Mouse (Mus musculus): ENCODE measurements at regions not wholly inside any gene's neighbourhood (a gene's known extent, or its start where the extent isn't known, plus 50 kb on each side); places are given as distances from the start of the nearest gene placed in this dataset.

DNA sequence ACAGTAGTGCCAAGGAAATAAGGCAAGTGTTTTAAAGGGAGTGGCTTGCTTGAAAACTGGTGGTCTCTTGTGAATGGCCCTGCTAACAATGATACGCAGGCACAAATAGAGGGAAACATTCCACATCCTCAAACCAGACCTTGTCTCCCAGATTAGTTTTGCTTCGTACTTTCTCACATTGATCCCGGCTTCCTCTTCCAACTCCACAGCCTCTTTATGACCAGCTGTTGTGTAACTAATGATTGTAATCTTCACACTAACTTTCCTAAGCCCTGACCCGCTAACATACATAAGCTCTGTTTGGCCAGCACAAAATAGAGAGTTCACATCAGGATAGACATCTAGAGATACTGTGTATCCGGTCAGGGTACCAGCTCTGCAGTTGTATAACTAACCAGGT lies 116.3 kb upstream of the Arhgap28 start:
- DNase-seq (ENCODE audit: low read depth, low spot score) = no peak

DNA sequence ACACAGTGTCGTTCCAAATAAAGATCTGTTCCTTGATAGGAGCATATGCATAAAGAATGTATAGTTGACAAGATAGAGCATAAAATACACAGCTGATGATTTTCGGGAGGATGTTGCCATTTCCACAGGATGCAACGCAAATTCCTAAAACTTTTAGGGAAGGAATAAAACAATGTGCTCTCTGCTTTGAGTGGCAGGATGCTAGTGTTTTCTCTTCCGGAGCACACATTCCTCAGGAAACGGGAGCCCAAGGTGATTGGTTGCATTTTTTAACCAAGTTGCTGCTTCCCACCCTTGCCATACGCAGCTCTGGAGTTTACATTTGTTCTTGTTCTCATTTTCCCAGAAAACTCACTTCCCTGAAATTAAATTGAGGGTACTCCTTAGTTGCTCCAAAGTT lies 116.8 kb upstream of the Arhgap28 start:
- DNase-seq (ENCODE audit: low read depth, low spot score) = no peak

DNA sequence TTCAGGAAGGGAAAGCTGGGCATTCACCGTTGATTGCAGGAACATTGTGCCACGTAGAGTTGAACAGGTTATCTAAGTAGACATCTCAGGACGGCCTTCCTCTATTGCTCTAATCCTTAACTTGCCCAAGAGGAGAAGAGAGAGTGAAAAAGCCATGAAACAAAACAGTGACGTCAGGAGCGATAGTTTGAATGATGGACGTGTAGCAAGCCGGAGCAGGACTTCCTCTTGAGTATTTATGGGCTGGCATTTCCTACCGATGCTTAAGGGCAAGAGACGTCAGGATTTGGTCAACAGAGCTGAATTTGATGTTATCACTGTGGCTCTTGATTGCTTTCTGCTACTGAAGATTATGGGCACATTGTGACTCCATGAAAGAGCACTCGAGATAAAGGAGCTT lies 130.5 kb upstream of the Arhgap28 start:
- DNase-seq (ENCODE audit: low read depth, low spot score) = no peak

DNA sequence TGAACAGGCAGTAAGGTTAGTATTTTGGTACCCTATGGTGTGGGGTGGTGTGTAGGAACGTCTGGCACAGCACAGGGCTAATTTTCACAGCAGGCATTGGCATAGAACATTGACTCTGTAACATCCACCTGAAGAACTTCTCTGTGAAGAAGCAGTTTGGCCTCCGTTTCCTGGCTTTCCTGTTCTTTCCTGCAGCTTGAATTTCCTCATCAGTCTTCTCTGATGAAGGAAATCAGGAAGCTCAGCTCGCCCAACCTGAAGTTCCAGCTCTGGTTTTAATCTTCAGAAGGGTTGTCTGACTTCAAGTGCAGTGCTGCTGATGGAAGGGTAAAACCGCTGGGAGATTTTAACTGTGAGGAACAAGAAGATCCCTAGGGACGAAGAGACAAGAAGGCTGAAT lies 131.5 kb upstream of the Arhgap28 start:
- DNase-seq (ENCODE audit: low read depth, low spot score) = no peak

DNA sequence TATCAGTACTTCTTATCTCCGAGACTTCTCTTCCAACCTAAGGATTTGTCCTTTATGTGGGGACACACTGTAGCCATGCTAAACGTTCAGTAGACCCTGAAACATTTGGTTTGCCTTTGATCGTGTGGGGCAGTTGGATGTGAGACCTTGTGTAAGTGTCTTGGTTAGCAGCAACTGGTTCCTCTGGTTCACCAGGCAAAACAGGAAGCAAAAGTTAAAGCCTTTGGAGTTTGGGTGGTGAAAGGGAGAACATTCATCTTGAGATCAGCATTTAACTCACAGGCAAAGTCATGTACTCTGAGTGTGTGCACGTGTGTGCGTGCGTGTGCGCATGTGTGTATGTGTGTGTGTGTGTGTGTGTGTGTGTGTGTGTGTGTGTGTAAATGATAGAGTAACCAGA lies 130.3 kb upstream of the L3mbtl4 start:
- DNase-seq (ENCODE audit: low read depth, low spot score) = no peak

DNA sequence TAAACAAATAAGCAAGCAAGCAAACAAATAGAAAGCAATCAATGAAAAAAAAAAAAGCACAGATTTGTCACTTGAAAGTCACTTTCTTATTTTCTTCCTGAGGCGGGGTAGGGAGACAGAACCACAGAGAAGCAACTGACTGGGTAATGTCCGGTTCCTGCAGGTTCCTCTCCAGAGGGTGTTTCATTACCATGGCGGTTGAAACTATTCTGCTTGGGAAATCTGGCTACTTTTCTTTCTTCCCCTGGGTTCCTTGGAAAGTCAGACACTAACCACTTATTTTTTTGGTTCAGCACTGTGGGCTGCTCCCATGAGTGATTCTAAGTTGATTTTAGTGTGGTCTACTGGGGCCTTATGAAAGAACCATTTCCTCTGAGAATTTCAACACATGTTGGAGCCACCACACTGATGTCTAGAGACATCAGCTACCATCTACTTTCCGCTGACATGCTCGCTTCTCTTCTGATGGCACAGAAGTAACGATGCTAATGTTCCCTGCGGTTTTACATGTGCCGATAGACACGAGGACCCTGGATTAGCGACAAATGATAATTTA lies 124.3 kb upstream of the L3mbtl4 start:
- no peak for DNase-seq (ENCODE audit: low read depth, low spot score)

DNA sequence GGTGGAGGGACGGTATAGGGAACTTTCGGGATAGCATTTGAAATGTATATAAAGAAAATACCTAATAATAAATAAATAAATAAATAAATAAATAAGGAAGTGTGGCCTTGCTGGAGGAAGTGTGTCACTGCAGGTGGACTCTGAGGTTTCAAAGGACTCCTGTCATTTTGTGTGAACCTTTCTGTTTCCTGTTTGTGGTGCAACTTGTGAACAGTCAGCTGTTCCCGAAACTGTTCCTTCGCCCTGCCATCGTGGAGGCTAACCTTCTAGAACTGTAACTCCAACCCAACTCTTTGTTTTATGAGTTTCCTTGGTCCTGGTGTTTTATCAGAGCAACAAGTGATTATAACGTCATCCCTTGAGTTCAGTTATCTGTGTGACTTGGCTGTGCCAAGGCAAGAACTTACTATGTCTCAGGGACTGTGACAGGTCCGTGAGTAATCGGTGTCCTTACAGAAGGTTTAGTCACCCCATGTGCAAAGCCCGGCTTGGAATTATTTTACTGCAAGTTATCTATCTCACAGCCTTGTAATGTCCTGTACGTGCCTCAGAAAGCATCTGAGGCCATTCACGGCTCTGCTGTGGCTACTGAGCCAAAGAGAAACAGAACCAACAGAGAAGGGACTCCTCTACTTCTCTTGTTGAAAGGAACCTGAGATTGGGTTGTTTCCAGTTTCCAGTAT lies 121.0 kb upstream of the L3mbtl4 start:
- DNase-seq (ENCODE audit: low read depth, low spot score) = no peak

DNA sequence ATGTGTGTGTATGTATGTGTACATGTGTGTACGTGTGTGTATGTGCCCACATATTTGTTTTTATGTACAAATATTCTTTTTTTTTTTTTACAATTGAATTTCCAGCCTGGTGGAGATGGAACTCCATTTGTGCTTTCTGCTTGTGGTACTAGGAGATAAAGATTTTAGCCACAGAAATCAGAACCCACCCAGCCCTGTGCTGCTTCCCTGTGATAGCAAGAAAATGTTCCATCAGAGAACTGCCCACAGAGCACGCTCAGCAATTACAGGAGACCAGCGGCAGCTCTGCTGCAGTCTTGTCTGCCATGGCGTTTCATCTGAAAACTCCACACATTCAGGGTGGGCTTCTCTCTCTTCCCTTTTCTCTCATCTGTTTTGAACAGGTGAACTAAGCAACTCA lies 118.7 kb upstream of the L3mbtl4 start:
- no peak for DNase-seq (ENCODE audit: low read depth, low spot score)

DNA sequence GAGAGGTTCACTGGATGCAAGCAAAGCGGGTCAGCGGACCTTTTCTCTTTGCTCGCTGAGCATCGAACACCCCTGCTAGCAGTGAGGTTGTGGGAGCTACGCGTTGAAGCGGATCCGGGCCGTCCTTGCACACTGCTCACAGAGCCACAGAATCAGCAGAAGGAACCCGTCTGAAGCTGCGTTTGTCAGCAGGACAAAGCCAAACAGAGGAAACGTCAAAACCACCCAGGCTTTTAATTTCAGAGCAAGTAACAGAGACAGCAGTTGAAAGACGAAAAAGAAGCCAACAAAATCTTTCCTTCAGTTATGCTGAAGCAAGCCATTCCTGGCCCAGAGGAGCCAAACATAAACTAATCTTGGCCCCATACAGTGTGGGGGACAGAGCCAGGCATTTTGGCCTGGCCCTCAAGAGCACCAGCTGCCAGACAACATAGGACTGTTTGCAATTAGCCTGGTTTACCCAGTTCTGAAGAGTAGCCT lies 115.4 kb upstream of the L3mbtl4 start:
- DNase-seq (ENCODE audit: low read depth, low spot score) = no peak

DNA sequence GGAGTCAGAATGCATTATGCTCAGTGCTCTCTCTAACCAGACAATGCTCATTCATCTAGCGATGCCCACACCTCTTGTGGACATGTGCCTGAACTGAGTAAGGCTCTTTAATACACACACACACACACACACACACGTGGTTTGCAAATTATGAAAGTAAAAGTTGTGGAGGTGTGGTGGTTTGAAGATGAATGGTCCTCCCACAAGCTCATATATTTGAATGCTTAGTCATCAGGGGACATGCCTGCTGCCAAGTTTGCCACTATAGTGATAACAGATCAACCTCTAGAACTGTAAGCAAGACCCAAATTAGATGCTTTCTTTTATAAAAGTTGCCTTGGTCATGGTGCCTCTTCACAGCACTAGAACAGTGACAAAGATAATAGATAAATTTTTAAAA lies 112.5 kb upstream of the L3mbtl4 start:
- DNase-seq (ENCODE audit: low read depth, low spot score) = no peak

DNA sequence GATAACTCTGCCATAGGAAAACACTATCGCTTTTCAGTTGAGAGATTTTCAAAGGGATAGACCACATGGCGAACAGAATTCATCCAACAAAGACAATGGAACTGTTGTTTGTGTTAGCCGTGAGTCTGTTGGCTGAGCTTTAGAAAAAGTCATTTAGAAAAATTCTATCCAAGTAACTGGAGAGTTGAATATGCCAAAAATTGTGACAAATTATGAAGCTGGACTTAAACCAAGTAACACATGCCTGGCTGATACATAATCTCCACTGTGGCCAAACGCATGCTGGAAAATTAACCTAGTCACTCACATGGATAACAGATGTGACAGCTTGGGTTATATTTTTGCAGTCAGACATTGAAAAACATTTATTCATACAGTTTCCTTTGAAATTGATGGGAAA lies 110.1 kb upstream of the L3mbtl4 start:
- no peak for DNase-seq (ENCODE audit: low read depth, low spot score)

DNA sequence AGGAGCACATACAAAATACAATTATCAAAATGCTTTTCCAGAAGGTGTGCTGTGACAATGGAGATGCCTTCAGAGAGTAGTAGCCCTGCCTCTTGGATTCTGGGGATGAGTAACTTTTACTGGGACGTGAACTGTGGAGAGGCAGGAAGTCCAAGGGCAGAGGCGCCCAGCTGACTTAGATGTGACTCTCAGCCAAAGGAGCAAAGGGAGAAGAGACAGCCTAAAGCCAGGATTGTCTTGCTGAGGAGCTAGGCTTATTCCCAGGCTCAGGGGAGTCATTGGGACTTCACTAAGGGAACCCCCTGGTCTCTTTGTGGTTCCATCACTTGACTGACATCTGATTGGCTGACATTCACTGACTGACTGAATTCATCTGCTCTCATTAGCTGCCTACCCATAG lies 108.9 kb upstream of the L3mbtl4 start:
- no peak for DNase-seq (ENCODE audit: low read depth, low spot score)

DNA sequence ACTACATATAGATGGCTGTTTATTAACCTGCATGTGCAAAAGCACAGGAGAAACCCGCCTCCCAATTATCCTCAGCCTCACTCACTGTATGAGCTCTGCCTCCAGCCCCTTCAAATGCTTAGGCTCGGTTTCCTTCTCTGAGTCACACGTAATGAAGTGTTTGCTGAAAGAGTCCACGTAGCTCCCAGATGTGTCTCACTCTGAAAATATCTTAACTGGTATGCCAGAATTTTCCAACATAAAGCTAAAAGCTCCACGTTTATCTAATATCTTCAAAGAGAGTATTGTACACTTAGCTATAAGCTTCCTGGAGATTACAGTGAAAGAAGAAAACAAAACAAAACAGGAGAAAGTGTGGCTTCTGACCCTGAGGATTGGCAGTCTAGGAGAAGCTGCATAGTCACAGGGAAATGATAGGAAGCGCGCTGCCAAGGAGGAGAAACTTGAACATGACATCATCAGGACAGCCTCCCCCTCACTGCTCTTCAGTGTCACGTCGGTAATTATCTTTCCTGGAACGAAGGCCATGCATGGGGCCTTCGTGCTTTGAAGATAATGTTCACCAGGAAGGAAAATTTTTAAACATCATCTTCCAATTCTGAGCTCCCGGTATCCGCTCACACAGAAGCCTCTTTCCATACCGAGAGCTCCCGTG lies 108.3 kb upstream of the L3mbtl4 start:
- no peak for DNase-seq (ENCODE audit: low read depth, low spot score)

DNA sequence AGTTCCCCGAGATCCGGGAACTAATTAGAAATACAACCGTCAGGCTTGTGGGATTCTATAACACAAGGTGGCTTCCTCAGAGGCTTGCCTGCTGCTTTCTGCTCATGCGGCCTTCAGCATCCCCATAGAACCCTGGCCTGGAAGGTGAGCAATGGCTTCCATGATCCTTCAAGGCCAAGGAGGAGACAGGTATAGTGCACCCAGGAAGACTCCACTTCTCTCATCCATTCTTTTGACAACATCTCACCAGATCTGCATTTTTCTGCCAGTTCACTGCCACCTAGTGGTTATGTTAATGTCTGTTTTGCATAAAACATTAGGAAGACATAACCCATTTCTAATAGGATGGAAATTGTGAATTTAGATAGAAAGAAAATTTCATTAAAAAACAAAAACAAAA lies 107.2 kb upstream of the L3mbtl4 start:
- DNase-seq (ENCODE audit: low read depth, low spot score) = no peak

DNA sequence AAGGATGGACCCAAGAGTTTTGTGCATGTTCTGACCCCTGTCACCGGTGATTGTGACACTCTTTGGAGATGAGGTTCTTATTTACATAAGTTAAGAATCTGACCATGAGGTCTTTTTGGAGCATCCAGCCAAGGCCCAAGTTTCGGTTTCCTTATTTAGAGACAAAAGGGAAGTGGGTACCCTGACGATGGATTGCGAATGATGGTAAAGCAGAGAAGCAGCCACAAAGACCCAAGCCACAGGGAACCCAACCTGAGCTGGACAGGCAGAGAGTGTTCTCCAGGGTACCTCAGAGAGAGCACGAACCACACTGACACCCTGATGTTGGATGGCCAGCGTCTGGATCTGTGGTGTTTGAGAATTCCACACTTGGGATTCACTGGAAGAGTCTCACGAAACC lies 100.8 kb upstream of the L3mbtl4 start:
- no peak for DNase-seq (ENCODE audit: low read depth, low spot score)

DNA sequence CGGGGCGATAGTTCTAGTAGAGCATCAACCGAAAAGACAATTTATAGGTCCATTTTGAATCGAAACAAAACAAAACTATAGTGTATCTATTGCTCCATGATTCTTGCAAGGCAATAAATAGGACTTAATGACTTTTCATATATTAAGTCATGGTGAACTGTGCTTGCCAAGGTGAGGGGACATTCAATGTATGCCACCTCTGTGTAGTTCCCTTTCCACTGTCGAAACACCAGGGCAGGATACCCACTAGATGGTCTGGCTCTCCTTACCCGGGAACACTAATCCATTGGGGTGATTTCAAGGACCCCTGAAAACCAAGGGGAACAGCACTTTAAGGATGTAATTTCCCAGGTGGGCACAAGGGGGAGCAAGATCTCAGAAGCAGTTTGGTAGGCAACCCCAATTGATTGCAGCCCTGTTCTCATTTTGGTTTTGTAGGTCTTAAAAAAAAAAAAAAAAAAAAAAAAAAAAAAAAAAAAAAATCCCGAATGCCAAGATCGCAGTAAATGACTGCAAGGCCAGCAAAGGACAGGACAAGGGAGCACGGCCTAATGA lies 96.9 kb upstream of the L3mbtl4 start:
- DNase-seq (ENCODE audit: low read depth, low spot score) = peak; percentile 32

DNA sequence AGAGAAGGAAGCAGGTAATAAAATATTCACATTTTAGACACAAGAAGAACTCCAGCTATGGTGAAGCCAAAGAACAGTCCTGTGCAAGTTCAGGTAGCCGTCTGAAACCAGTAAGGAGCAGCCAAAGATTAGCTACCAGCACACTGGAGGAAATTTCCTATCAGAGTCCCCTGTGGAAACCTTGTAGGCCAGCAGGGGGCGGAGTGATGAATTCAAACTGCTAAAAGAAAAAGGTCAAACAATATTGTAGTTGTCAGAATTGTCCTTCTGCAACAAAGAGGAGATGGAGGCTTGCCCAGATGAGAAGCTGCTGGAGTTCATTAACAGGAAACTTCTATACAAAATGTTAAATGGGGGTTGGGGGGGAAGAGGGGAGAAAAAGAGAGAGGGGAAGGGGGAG lies 95.8 kb upstream of the L3mbtl4 start:
- DNase-seq (ENCODE audit: low read depth, low spot score) = peak; percentile 47

DNA sequence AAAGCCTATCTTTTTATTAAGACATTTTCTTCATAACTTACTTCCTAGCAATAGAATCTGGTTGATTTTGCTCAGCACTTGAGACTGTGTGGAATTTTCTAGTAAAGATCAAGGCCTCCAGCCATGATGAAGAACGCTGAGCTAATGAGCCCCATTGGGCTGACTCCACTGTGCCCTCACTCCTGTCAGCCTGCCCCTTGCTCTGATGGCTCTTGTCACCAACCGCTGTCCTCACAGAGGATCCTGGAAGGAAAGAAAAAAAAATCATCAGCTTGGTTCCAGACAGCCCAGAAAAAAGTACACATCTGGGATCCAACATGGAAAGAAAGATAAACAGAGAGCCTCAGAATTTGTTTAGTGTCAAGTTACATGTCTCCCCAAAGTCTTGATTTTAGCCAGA lies 88.2 kb upstream of the L3mbtl4 start:
- DNase-seq (ENCODE audit: low read depth, low spot score) = no peak

DNA sequence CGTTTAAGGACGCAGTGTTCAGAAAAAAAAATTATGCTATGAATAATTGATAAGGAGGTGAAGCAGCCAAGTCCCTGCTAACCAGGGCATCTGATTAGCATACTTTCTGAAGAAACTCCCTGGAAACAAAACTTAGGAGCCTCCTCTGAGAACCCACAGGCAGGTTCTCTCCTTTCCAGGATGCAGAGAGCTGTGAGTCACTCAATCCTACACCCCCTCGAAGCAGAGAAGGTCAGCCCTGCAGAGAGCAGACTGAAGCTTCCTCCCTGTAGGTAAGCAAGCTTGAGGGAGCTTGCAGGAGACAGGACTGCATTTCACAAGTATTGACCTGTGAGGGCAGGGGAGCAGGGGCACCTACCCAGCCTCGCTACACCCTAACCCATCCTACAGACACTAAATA lies 83.7 kb upstream of the L3mbtl4 start:
- DNase-seq (ENCODE audit: low read depth, low spot score) = no peak

DNA sequence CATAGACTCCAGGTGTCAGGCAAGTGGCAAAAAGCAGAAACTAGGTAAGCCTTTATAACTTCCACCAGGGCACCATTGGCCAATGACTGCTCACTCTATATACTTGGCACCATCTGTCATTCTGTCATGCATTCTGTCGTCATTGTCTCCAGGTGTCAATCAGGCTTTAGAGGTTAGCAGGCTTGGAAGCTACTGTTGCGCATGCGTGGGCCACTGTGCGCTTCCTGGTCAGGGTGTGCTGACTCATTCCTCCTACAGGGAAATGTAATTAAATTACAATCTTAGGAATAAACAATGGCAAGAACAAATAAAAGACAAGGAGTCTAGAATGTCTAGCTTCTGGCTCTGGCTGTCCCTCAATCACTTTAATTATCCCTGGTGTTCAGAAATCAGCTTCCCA lies 68.1 kb upstream of the L3mbtl4 start:
- DNase-seq (ENCODE audit: low read depth, low spot score) = no peak

DNA sequence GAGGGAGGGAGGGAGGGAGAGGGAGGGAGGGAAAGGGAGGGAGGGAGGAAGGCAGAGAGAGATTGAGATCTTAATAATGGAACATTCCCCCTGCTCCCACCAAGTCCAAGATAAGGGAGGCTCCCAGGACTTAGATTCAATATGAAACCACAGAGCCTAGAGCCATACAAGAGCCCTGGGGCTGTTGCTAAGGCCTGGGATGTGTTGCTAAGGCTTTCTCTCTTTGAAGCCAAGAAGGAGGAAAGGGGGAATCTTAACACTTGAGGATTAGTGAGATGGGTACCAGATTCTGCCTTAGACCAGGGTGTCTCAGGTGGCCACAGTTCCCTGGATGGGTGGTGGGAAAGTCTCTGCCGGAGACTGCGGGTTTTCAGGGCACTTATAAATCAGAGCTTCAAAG lies 64.8 kb upstream of the L3mbtl4 start:
- no peak for DNase-seq (ENCODE audit: low read depth, low spot score)

DNA sequence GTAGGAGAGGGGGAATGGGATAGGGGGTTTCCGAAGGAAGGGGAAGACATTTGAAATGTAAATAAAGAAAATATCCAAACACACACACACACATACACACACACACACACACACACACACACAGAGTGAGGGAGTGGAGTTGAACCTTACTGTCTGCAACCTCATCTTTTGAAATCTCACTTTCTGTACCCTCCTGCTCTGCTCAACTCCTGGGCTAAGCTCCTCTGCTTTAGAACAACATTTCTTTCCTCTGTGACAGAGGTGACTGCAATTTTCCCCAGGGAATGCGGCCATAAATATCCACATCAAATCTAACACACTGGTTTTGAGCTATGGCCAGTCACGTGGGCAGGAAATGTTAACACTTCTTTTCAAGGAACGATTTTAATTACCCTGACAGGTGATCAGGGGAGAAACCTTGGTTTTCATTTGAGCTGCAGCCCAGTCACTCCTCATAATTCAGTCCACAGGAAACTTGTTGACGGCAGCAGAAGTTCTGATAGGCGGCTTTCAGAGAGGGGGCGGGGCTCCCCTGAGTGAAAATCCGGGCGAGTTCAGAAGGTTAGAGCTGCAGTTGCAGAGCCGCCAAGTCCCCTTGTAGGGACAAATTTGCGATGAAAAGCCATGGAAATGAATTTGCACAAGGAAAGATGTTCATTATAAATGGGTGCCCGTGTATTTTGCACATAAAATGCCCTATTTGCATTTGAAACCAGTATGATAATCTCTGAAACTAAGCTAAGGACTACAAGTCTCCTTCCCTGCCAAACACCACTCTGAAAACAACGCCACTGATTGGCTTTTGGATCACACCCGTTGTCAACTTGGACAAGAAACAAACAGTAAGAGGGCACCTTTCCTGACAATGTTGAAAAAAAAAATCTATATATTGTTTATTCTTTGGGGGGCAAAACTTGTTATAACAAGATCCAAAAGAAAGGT lies 63.0 kb upstream of the L3mbtl4 start:
- peak; percentile 38 for DNase-seq (ENCODE audit: low read depth, low spot score)

Measured in ZHBTc4 (cell line).